Mouse (Mus musculus) embryonic fibroblast, embryonic 13.5 days (primary cell): Measurements from ENCODE around the gene Cmc2. TPM values are rescaled to one million over a fixed set of nuclear protein-coding genes. Genes with fewer than 3 reads are reported as not detected.

Experiments
- H3K27ac ChIP-seq: 2 replicates; pipeline ENCODE4 v1.5.1; 2012; ENCODE audit warnings: low read length, control low read depth, inconsistent platforms; ENCODE audit not compliant: insufficient read depth
- H3K4me1 ChIP-seq: 2 replicates; pipeline ENCODE4 v1.6.1; 2011; ENCODE audit warnings: low read length; ENCODE audit not compliant: control insufficient read depth, insufficient read depth
- H3K4me3 ChIP-seq: 2 replicates; pipeline ENCODE4 v1.5.1; 2011; ENCODE audit warnings: mild to moderate bottlenecking, control low read depth, low read length; ENCODE audit not compliant: insufficient read depth
- CTCF ChIP-seq: IDR thresholded peaks from 2 replicates; pipeline ENCODE4 v1.5.1; 2011; ENCODE audit warnings: mild to moderate bottlenecking, control low read depth, low read length, moderate library complexity, borderline replicate concordance; ENCODE audit not compliant: insufficient read depth
- POLR2A ChIP-seq: IDR thresholded peaks from 2 replicates; pipeline ENCODE4 v1.6.1; 2011; ENCODE audit warnings: low read depth, mild to moderate bottlenecking, control low read depth, low read length, moderate library complexity
- polyA plus RNA-seq: library from polyadenylated mRNA; stranded (reverse); fragments of >200 nt; gene quantifications from 2 replicates; pipeline ENCODE4 v1.2.4, GENCODE M21; 2011; ENCODE audit warnings: low read depth; ENCODE audit not compliant: missing spikeins, insufficient read length

Cmc2 gene
- polyA plus RNA-seq, 1 experiment = 23.8 TPM

DNA sequence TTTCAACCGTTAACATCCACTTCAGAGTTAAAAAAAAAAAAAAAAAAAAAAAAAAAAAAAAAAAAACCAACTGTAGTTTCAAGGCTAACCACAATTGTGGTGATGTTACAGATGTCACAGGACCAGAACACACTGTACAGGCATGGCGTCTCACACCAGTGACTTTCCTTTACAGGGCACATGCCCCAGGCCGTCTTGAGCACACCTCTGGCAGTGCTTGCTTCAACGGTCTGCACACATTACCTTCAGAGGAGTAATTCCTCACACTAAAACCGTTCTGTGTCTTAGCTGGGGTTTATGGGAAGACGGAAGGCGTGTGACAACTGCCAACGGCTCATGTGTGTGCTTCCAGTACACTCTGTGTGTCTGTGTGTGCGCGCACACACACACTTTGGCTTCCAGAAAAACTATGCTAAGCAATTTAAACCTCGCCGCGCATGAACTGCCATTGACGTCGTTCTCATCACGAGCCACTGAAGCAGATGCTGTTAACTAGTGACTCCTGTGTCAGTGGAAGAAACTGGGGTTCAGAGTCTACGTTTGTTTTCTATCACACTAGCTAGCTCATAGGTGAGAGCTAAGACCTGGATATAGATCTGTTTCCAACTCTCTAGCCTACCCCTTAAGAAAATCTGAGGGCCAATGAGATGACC is 45.3 kb downstream of the Cmc2 start:
- TF ChIP-seq CTCF (no peak), POLR2A (no peak)
- Histone ChIP-seq H3K27ac (no peak overlapping the region), H3K4me3 (no peak overlapping the region), H3K4me1 (no peaks in the 10 kb centered on the region)

DNA sequence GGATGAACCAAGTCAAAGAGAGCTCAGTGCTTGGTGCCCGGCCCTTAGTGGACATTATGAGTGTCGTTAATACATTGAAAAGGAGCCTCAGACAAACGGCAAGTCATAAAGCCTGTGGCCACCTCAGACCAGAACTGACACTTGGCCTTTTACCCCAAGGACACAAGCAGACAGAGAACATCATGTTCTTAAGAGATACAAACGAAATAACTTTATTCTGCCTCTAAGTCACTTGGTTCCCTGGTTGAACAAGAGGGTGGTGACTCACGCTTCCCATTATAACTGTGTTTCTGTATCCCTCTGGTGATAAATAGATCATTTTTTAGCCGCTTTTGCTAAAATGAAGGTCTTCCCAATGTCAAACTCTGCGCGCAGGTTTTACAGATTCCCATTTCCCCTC is 47.3 kb downstream of the Cmc2 start:
- Histone ChIP-seq H3K27ac (no peak overlapping the region), H3K4me1 (no peaks in the 10 kb centered on the region), H3K4me3 (no peak overlapping the region)
- TF ChIP-seq POLR2A (no peak), CTCF (no peak)

DNA sequence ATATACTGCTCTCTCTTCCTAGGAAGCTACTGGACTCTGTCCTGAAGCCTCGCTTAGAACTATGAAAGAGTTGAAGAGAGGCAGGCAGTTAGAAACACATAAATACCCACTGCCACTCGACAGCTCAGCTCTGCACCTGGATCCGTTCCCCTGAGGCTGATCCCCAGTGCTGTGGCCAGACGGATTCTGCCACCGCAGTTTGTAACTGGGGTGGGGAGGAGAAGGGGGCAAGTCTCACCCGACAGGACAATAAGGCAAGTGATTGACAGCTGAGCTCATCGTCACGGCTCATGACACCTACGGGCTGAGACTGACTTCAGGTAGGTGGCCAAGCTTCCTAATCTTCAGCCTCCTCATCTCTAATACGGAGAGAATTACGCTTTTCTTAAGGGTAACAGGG is 47.7 kb downstream of the Cmc2 start:
- TF ChIP-seq POLR2A (no peak), CTCF (no peak)
- Histone ChIP-seq H3K27ac (no peak overlapping the region), H3K4me1 (no peaks in the 10 kb centered on the region), H3K4me3 (no peak overlapping the region)

DNA sequence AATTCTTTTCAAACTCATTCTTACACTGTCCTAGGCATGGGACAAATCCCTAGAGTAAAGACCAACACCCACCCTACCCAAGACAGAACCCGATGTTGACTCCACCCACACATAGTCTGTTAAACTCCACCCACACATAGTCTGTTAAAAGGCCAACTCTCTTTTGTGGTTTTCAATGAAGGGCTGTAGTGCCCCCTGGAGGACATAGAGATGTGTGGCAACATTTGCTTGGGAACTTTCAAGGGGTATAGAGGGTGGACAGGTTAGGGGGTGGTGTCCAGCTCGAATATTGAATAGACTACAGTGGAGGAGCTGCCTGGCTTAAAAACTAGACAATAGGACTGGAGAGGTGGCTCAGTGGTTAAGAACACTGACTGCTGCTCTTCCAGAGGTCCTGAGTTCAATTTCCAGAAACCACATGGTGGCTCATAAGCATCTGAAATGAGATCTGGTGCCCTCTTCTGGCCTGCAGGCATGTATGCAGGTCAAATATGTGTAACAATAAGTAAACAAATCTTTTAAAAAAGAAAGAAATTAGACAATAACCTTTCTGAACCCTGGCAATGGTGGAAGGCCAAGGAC is 48.4 kb downstream of the Cmc2 start:
- Histone ChIP-seq H3K4me1 (no peaks in the 10 kb centered on the region), H3K4me3 (no peak overlapping the region), H3K27ac (no peak overlapping the region)
- no peak for TF ChIP-seq CTCF
- TF ChIP-seq POLR2A = no peak

DNA sequence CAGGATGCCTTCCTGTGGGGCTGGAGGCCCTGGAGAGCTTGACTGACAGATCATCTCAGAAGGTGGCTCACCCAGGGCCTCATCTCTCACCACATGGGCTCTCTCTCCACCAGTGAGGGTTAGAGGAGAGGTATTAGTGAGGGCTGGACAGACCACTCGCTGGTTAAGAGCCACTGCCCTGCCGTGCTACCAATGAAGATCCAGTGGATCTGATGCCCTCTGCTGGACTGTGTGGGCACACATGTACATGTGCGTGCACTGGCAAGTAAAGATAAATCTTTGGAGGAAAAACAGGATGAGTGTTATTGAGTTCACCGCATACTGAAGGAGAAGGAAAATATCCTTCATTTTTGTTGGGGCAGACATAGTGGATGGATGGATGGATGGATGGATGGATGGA is 52.6 kb downstream of the Cmc2 start:
- Histone ChIP-seq H3K4me3 (no peak overlapping the region), H3K4me1 (no peaks in the 10 kb centered on the region), H3K27ac (no peak overlapping the region)
- TF ChIP-seq POLR2A = no peak
- TF ChIP-seq CTCF = peak; percentile 85

DNA sequence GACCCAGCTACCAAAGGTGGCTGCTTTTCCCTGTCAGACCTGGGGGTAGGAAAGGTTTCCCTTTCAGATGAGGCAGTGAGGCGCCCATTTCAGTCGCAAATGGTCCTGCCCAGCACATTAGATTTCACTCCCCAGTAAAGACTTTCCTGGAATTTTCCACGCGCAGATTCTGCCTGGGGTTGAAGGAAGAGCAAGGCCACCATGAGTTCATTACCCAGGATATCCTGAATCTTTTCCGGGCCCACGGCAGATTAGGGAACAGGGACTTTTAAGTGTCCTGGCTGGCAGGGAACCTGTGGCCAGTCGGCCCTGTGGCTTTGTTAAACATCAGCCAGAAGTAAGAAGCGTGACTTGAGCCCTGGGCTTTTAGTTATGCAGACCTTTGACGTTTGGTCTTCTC is 53.9 kb downstream of the Cmc2 start:
- TF ChIP-seq POLR2A = no peak
- no peak for TF ChIP-seq CTCF
- Histone ChIP-seq H3K4me1 (no peaks in the 10 kb centered on the region), H3K4me3 (no peak overlapping the region), H3K27ac (no peak overlapping the region)

DNA sequence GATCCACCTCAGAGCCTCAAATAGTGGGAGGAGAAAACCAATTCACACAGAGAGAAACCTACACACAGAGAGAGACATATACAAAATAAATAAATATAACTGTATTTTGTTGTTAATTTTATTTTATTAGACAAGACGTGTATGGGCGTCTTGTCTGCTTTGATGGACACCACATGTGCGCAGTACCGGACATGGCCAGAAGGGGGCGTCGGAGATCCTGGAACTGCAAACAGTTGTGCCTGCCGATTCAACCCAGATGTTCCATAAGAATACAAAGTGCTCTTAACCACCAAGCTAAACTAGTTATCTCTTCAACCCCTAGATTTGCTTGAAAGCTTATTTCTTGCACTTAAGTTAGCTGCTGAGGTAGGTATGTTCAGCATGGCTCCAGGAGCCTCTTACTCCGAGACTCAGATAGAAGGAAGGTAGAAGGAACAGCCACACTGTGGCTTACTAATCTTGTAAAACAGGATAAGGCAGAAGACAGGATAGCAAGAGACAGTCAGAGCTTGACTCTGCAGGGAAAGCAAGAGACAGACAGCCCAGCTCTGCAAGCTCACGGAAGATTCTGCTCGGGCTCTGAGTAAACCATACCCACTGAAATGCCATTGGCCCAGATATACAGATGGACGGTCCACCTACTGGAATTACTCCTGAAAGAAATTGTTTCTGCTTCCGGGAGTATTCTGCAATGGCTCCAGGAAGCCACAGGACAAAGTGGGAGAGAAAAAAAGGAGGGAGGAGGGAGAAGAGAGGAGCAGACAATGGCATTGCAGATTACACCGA is 54.9 kb downstream of the Cmc2 start:
- H3K4me3 ChIP-seq = no peak overlapping the region
- H3K27ac ChIP-seq = no peak overlapping the region
- TF ChIP-seq POLR2A (no peak), CTCF (peak; percentile 27; the same call in 1 of the 2 replicates)
- H3K4me1 ChIP-seq = no peaks in the 10 kb centered on the region

DNA sequence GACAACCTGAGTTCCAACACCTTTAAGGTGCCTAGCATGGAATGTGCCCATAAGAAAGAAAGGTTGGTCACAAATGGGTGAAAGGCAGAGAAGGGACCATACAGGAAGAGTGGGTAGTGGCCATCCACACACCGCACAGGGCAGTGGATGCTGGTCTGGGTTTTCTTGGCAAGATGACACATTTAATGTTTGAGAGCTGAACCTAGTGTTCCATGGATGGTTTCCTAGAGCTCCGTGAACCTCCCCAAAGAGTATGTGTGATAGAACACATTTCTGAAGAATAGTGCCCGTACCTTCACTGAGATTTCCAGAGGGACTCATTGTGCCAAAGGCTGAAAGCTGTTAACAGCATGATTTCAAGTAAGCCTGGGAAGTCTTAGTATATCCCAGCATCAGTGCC is 56.7 kb downstream of the Cmc2 start:
- Histone ChIP-seq H3K27ac (no peak overlapping the region), H3K4me1 (no peaks in the 10 kb centered on the region), H3K4me3 (no peak overlapping the region)
- TF ChIP-seq POLR2A (no peak), CTCF (no peak)

DNA sequence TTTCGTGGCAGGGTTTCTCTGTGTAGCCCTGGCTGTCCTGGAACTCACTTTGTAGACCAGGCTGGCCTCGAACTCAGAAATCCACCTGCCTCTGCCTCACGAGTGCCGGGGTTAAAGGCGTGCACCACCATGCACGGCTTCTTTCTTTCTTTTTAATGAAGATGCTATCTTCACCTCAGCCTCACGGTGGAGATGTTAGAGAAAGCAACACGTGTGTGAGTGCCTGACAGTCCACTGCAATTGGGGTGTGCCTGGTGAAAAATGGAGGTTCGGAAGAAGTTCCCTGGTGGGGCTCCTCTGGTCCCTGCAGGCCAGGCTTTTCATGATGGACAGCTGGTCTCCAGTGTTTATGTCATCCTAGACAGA is 57.2 kb downstream of the Cmc2 start:
- Histone ChIP-seq H3K4me3 (no peak overlapping the region), H3K4me1 (no peaks in the 10 kb centered on the region), H3K27ac (no peak overlapping the region)
- TF ChIP-seq CTCF = no peak
- no peak for TF ChIP-seq POLR2A

DNA sequence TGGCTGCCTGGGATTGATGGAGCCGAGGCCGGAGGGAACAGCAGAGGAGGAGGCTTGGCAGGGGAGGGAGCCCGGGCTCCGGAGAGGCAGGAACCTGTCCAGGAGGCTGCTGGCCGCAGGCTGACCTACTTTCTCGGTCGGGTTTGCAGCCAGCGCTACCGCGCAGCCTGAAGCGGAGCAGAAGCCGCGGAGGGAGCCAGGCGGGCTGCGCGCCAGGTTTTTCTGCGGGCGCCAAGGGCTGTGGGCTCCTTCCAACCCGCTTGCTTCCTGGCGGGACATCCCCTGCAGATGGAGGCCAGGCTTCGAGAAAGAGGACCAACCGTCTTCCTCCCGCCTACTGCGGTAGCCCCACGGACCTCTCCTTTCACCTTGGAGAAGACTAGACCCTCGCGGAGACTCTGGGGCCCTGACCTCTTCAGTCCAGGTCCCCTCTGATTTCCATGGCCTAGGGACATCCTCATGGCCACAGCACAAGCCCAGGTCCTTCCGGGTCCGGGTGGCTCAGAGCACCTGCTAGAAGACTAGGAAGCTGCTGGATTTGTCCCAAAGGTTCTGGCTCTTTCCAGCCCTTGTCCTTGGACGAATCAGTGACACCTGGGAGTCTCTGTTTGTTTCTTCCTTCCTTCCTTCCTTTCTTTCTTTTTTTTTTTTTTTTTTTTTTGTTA is 57.8 kb downstream of the Cmc2 start:
- Histone ChIP-seq H3K4me3 (peak overlapping the region; percentile 4; the same call in 1 of the 2 replicates), H3K27ac (no peak overlapping the region), H3K4me1 (no peaks in the 10 kb centered on the region)
- TF ChIP-seq CTCF (no peak), POLR2A (no peak)
